Mouse (Mus musculus): ENCODE data around the gene Gripap1. TPM values are rescaled to one million over a fixed set of nuclear protein-coding genes. Genes with fewer than 3 reads are reported as not detected.
"Not testable (repeated sequence)": the region's sequence is repeated elsewhere in the genome, so short reads cannot be mapped to it uniquely, and the experiment has no call there.

Gripap1 gene
- polyA plus RNA-seq (2015; fragmentation: Nextera tagmentation; extraction: Ambion mirVana): 63.0 and 67.4 TPM in 2 replicates

DNA sequence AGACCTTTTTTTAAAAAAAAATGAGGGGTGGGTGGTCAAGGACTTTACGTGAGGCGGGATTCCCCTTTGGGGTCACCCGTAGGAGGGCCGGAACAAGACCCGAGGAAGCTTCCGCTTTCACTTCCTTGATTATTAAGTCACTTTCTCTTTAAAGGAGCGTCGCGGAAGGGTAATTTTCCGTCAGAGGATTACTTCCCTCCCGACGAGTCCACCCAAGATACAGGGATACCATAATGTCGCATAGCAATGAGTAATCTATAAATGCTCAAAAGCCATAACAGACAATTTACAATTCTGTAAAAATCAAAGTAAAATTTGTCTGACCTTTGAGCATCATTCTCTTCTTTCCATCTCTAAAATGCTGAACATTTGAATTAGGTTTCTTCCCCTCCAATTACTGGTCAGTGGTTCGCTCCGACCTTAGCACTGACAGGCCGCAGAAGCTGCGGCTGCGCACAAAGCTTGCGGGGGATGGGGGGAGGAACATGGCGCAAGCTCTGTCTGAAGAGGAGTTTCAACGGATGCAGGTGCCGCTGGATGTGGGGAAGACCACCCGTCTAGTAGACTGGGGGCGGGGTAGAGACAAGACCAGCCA is at the start of gene Gripap1:
Gripap1 (plus strand) TSS at position 224 of the 595 bp plus-strand sequence.
- H3K4me1 ChIP-seq: peaks cover 10% of the 10 kb centered on the region
- WGBS: 16% methylated on average over 24 of the region's 24 CpGs
- peak within 1 kb of the TSS; percentile 56 for H3K9ac ChIP-seq (replicated peaks)
- peak within 1 kb of the TSS; percentile 58 for H3K4me2 ChIP-seq
- H3K27me3 ChIP-seq (replicated peaks): no peaks in the 10 kb centered on the region
- peak within 1 kb of the TSS; percentile 54 for H3K4me3 ChIP-seq (replicated peaks)
- H3K27ac ChIP-seq (replicated peaks): peak within 1 kb of the TSS; percentile 71
- no peaks in the 10 kb centered on the region; the same call in 1 of the 2 replicates for H3K36me3 ChIP-seq
- no peaks in the 10 kb centered on the region for H3K9me3 ChIP-seq (replicated peaks)
- ATAC-seq (ENCODE audit: low FRiP score): peak; percentile 92

DNA sequence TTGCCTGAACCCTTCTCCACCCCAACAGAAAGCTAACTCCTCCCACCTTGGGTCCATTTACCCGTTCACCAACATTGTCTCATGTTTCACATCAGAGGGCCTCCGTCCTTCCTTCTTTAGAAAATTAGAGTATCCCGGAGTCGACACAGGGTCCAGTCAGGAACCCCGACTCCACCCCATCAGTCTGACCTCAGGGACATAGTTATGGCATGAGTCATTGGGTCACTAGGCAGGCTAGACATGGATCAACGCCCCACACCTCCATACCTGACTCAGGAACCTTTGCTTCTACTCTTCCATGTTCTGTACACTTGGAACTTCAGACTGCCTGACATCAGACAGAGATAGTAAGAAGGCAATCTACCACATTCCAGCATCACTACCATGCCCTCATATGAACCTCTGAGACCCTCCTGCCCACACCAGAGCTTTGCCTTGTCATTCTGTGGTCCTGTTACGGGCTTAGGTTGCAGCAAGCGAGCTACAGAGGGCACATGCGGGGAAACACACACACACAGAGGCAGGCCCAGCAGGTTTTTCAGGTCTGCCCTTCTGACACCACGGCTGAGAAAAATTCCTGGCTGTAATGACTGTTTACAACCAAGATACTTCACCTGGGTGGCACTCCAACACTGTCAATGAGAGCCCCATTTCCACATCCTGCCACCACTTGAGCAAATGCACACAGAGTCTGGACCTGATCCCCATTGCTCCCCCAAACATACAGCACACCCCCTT is 49.3 kb upstream of the Gripap1 start:
- Histone ChIP-seq H3K4me1 (no peaks in the 10 kb centered on the region), H3K27ac (replicated peaks) (no peak overlapping the region), H3K4me2 (no peak overlapping the region), H3K9me3 (replicated peaks) (no peaks in the 10 kb centered on the region), H3K27me3 (replicated peaks) (no peaks in the 10 kb centered on the region), H3K9ac (replicated peaks) (no peak overlapping the region), H3K36me3 (0 out of 2 replicates have a peak, but pooled peaks cover 8% of the 10 kb centered on the region), H3K4me3 (replicated peaks) (no peak overlapping the region)
- ATAC-seq (ENCODE audit: low FRiP score): no peak
- WGBS: 66% methylated on average over 10 of the region's 10 CpGs

DNA sequence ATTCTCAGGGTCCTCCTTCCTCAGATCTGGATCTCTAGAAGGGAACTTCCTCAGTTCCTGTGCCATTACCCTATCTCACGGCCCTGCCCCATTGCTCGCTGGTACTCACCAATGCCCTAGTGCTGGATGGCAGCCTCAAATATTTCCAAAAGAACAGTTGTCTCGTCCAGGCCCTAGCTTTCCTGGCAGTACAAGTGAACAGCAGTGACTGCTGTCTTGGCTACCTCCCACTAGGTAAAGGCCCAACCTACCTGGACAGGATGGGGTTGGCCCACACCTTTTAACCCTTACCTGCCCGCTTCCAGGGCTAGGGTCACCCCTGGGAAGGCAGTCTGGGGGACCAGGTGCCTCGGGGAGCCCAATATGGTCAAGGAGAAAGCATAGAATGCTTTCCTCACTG is 48.5 kb upstream of the Gripap1 start:
- Histone ChIP-seq H3K27me3 (replicated peaks) (no peaks in the 10 kb centered on the region), H3K9ac (replicated peaks) (no peak overlapping the region), H3K4me1 (0 out of 2 replicates have a peak, but pooled peaks cover 2% of the 10 kb centered on the region), H3K4me3 (replicated peaks) (no peak overlapping the region), H3K27ac (replicated peaks) (no peak overlapping the region), H3K9me3 (replicated peaks) (no peaks in the 10 kb centered on the region), H3K36me3 (0 out of 2 replicates have a peak, but pooled peaks cover 8% of the 10 kb centered on the region), H3K4me2 (no peak overlapping the region)
- WGBS: 80% methylated on average over 5 of the region's 5 CpGs
- no peak for ATAC-seq (ENCODE audit: low FRiP score)

DNA sequence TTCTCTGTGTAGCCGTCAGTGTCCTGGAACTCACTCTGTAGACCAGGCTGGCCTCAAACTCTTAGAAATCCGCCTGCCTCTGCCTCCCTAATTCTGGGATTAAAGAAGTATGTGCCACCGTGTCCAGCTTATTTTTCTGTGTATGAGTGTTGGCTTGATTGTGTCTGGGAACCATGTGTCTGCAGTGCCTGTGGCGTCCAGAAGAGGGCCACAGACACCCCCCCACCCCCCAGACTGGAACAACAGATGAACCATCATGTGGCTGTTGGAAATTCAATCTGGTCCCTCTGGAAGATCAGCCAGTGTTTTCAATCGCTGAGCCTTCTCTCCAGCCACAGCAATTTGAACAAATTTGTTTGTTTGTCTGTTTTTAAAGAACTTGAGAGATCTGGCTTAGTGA is 46.1 kb upstream of the Gripap1 start:
- no peak for ATAC-seq (ENCODE audit: low FRiP score)
- Histone ChIP-seq H3K9me3 (replicated peaks) (no peaks in the 10 kb centered on the region), H3K9ac (replicated peaks) (no peak overlapping the region), H3K4me3 (replicated peaks) (no peak overlapping the region), H3K27me3 (replicated peaks) (no peaks in the 10 kb centered on the region), H3K4me1 (0 out of 2 replicates have a peak, but pooled peaks cover 2% of the 10 kb centered on the region), H3K4me2 (no peak overlapping the region), H3K36me3 (no peaks in the 10 kb centered on the region), H3K27ac (replicated peaks) (no peak overlapping the region)
- WGBS: 65% methylated on average over 5 of the region's 5 CpGs

DNA sequence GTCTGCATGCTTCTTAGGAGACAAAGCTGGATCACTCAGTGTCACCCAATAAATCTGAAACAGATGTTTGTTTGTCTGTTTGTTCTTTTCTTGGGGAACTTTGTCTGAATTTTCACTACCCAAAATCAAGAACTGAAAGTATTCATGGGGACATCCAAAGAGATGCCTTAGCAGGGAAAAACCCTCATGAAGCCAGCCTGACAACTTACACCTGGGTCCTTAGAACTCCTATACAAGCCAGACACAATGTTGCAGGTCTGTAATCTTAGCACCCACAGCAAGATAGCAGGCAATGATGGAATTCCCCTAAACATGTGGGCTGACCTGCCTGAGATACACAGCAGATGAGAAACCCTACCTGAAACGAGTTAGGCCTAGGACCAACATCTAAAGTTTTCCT is 44.6 kb upstream of the Gripap1 start:
- Histone ChIP-seq H3K27me3 (replicated peaks) (no peaks in the 10 kb centered on the region), H3K4me1 (peaks cover 10% of the 10 kb centered on the region), H3K36me3 (no peaks in the 10 kb centered on the region), H3K9ac (replicated peaks) (no peak overlapping the region), H3K27ac (replicated peaks) (no peak overlapping the region), H3K4me3 (replicated peaks) (no peak overlapping the region), H3K9me3 (replicated peaks) (no peaks in the 10 kb centered on the region), H3K4me2 (no peak overlapping the region)
- ATAC-seq (ENCODE audit: low FRiP score): no peak
- 57% methylated on average over 1 of the region's 1 CpGs for WGBS

DNA sequence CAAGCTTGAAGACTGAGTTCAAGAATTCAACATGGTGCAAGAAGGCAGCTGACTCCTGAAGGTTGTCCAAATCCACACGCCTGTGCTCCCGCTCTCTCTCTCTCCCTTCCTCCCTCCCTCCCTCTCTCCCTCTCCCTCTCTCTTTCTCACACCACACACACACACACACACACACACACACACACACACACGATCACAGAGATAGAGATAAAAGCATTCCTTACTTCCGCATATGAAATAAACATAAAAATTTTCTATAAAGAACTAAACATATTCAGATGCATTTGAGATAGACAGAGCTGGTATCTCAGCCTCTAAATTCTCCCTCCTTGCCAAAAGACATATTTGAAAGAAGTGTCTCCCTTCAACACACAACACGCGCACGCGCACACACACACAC is 44.1 kb upstream of the Gripap1 start:
- 94% methylated on average over 8 of the region's 8 CpGs for WGBS
- Histone ChIP-seq H3K4me3 (replicated peaks) (no peak overlapping the region), H3K27ac (replicated peaks) (no peak overlapping the region), H3K9ac (replicated peaks) (no peak overlapping the region), H3K27me3 (replicated peaks) (no peaks in the 10 kb centered on the region), H3K36me3 (no peaks in the 10 kb centered on the region), H3K9me3 (replicated peaks) (no peaks in the 10 kb centered on the region), H3K4me1 (peaks cover 10% of the 10 kb centered on the region), H3K4me2 (no peak overlapping the region)
- no peak for ATAC-seq (ENCODE audit: low FRiP score)

DNA sequence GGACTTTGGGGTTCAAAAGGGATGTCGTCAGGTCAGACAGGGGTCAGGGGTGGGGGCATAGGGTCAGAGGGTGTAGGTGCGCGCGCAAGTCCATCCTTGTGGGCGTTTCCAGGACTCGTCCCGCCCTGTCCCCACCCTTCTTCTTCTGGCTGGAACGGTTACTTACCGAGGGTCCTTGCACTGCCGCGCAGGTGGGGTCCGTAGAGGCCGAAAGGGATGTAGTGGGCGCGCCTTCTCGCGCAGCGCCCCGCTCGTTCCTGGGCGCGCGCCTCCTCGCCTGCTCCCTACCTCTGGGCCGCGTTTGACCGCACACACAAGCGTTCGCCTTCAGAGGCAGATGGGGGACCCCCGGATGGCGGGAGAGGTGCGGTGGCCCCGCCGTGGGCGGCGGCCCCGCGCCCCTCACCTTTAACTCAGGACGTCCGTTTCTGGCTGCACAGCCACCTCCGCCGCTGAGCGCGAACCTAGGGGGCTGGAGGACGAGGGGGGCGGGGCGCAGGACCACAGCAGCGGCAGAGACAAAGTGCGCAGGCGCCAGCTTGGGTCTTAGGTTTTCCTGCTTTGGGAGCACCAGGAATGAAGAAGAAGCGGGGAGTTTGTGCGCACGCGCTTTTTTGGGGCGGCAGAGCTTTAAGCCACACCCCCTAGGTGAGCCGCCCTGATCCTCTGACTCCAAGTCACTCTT is 39.0 kb upstream of the Gripap1 start, which contains the start of gene Ccdc120:
Ccdc120 (minus strand) TSS at position 474 of the 685 bp plus-strand sequence.
- peak within 1 kb of the TSS; percentile 64 for H3K9ac ChIP-seq (replicated peaks)
- peaks cover 10% of the 10 kb centered on the region for H3K4me1 ChIP-seq
- no peaks in the 10 kb centered on the region for H3K9me3 ChIP-seq (replicated peaks)
- no peaks in the 10 kb centered on the region for H3K36me3 ChIP-seq
- peak within 1 kb of the TSS; percentile 76 for H3K27ac ChIP-seq (replicated peaks)
- peak within 1 kb of the TSS; percentile 54 for H3K4me2 ChIP-seq
- WGBS: 10% methylated on average over 44 of the region's 56 CpGs
- H3K4me3 ChIP-seq (replicated peaks): peak within 1 kb of the TSS; percentile 63
- no peaks in the 10 kb centered on the region for H3K27me3 ChIP-seq (replicated peaks)
- peak; percentile 90 for ATAC-seq (ENCODE audit: low FRiP score)

DNA sequence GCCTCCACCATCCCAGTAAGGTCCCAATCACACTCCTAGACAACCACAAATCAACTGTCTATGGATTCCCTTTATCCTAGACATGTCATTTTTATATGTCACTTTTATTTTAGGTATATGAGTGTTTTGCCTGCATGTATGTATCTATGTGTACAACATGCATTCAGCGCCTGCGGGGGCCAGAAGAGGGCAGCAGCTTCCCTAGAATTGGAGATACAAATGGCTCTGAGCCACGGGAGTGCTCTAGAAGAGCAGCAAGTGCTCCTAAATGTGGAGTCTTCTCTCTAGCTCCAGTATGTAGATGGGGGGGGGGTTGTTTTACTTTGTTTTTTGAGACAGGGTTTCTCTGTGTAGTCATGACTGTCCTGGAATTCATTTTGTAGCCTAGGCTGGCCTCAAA is 35.9 kb upstream of the Gripap1 start:
- H3K27me3 ChIP-seq (replicated peaks); H3K4me3 ChIP-seq (replicated peaks); H3K9ac ChIP-seq (replicated peaks); H3K4me1 ChIP-seq; ATAC-seq (ENCODE audit: low FRiP score); H3K9me3 ChIP-seq (replicated peaks); H3K36me3 ChIP-seq; H3K27ac ChIP-seq (replicated peaks); H3K4me2 ChIP-seq: not testable (repeated sequence)
- WGBS: 27% methylated on average over 3 of the region's 3 CpGs

DNA sequence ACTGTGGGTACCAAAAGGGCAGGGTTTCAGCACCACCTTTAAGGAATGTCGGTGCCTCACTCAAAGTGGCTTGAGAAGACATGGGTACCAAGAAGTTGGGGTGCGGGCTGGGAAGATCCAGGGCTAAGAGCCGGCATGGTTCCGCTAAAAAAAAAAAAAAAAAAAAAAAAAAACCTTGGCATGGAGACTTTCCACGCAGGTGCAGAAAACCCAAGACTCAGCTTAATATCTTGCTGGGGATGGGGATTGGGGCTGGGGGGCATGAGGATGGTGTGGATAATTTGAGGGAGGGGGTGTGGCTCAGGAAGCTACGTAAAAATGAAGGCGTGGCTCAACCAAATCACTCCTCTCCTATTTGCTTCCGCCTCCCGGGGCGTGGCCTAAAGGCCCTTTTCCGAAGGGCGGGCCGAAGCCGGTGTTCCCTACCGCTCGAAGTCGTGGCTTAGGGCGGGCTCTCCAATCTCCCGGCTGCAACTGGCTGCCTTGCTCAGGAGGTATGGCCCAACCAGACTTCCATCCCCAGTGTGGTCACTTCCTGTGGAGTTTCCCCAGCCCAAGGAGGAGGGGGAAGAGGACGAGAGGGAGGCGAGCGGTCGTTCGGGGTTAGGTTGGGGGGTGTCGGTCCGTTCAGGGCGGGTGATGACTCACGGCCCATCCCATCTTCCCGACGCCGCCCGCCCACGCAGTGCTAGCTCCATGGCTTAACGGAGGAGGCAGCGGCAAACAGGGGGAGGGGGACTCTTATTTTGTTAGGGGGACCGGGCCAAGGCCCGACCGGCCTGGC is 27.2 kb upstream of the Gripap1 start, which contains the start of gene Tfe3:
Tfe3 (plus strand) TSS at position 424 of the 784 bp plus-strand sequence.
- Histone ChIP-seq H3K4me2 (peak within 1 kb of the TSS; percentile 63), H3K4me3 (replicated peaks) (peak within 1 kb of the TSS; percentile 61), H3K36me3 (peaks cover 2% of the 10 kb centered on the region), H3K4me1 (peaks cover 27% of the 10 kb centered on the region), H3K9me3 (replicated peaks) (no peaks in the 10 kb centered on the region), H3K27me3 (replicated peaks) (no peaks in the 10 kb centered on the region), H3K9ac (replicated peaks) (peak within 1 kb of the TSS; percentile 57), H3K27ac (replicated peaks) (peak within 1 kb of the TSS; percentile 72)
- WGBS: 20% methylated on average over 34 of the region's 38 CpGs
- peak; percentile 95 for ATAC-seq (ENCODE audit: low FRiP score)

DNA sequence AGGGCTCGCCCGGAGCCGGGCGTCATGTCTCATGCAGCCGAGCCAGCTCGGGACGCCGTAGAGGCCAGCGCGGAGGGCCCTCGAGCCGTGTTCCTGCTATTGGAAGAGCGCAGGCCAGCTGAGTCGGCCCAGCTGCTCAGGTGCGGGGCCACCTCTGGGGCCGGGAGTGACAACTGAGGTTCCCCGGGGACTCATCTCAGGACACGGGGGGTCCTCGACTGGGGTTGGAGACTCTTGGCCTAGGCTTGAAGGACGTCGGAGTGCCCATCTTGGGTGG is 26.7 kb upstream of the Gripap1 start:
- no peaks in the 10 kb centered on the region for H3K9me3 ChIP-seq (replicated peaks)
- H3K4me2 ChIP-seq: peak overlapping the region; percentile 63
- H3K4me1 ChIP-seq: peaks cover 27% of the 10 kb centered on the region
- WGBS: 35% methylated on average over 21 of the region's 21 CpGs
- ATAC-seq (ENCODE audit: low FRiP score): peak; percentile 37; the same call in 1 of the 2 replicates
- H3K9ac ChIP-seq (replicated peaks): peak overlapping the region; percentile 57
- H3K27ac ChIP-seq (replicated peaks): peak overlapping the region; percentile 72
- H3K36me3 ChIP-seq: peaks cover 7% of the 10 kb centered on the region
- peak overlapping the region; percentile 61 for H3K4me3 ChIP-seq (replicated peaks)
- H3K27me3 ChIP-seq (replicated peaks): no peaks in the 10 kb centered on the region

All from neural tube, embryonic 15.5 days (tissue).